Mouse (Mus musculus) stomach, embryonic 15.5 days (tissue): ENCODE measurements around the gene Zic5. TPM values are rescaled to one million over a fixed set of nuclear protein-coding genes. Genes with fewer than 3 reads are reported as not detected.
A peak's percentile ranks its signal among the peaks of the same experiment; 100 is the strongest.
"Not testable (repeated sequence)": the region's sequence is repeated elsewhere in the genome, so short reads cannot be mapped to it uniquely, and the experiment has no call there.

Experiments
- ATAC-seq: fragments of 200-750 bp; cut with Nextera tagmentation; 2 replicates; pipeline ENCODE4 v1.8.0; 2017; ENCODE audit warnings: low read depth, moderate number of reproducible peaks, moderate TSS enrichment; ENCODE audit not compliant: insufficient read depth, low FRiP score
- H3K27ac ChIP-seq: fragments of 300-500 bp; sonication (generic); 2 replicates; pipeline ENCODE4 v1.5.1; 2015; ENCODE audit warnings: mild to moderate bottlenecking, inconsistent platforms
- H3K27me3 ChIP-seq: fragments of 300-500 bp; sonication (generic); replicated peaks from 2 replicates; pipeline ENCODE4 v1.6.1; 2015; ENCODE audit warnings: inconsistent platforms
- H3K36me3 ChIP-seq: fragments of 300-500 bp; sonication (generic); 2 replicates; pipeline ENCODE4 v1.6.1; 2015; ENCODE audit warnings: inconsistent platforms
- H3K4me1 ChIP-seq: fragments of 300-500 bp; sonication (generic); 2 replicates; pipeline ENCODE4 v1.6.1; 2015; ENCODE audit warnings: inconsistent platforms
- H3K4me2 ChIP-seq: fragments of 300-500 bp; sonication (generic); 2 replicates; pipeline ENCODE4 v1.6.1; 2015; ENCODE audit warnings: mild to moderate bottlenecking, inconsistent platforms
- H3K4me3 ChIP-seq: fragments of 300-500 bp; sonication (generic); replicated peaks from 2 replicates; pipeline ENCODE4 v1.5.1; 2015; ENCODE audit warnings: inconsistent platforms
- H3K9ac ChIP-seq: fragments of 300-500 bp; sonication (generic); 2 replicates; pipeline ENCODE4 v1.6.1; 2015; ENCODE audit warnings: inconsistent platforms
- H3K9me3 ChIP-seq: fragments of 300-500 bp; sonication (generic); 2 replicates; pipeline ENCODE4 v1.6.1; 2016; ENCODE audit warnings: inconsistent platforms
- WGBS: fragments of 180-500 bp; shearing (Covaris S2); methylation state at CpG from one replicate; pipeline ENCODE4 v1.1.7; 2015; 5-methylcytosine and 5-hydroxymethylcytosine counted together
- polyA plus RNA-seq: library from polyadenylated mRNA; unstranded; fragments of >200 nt; fragmentation: Nextera tagmentation; extraction: Ambion mirVana; gene quantifications from 2 replicates; pipeline ENCODE4 v1.2.1, GENCODE M21; 2015

Zic5 gene
- polyA plus RNA-seq, 1 experiment from 2014 or later: not detected

GRCm38 (mm10) chr14:122468971-122469755 is 3.7 kb upstream of the Zic5 start:
- H3K4me3 ChIP-seq: no peak overlapping the region
- no peak overlapping the region for H3K4me2 ChIP-seq
- H3K9me3 ChIP-seq: no peaks in the 10 kb centered on the region
- H3K4me1 ChIP-seq: peaks cover 18% of the 10 kb centered on the region
- no peak overlapping the region for H3K27ac ChIP-seq
- 3% methylated on average over 28 of the region's 28 CpGs for WGBS
- ATAC-seq: no peak
- no peaks in the 10 kb centered on the region for H3K36me3 ChIP-seq
- peaks cover 96% of the 10 kb centered on the region for H3K27me3 ChIP-seq
- H3K9ac ChIP-seq: no peak overlapping the region

GRCm38 (mm10) chr14:122467926-122468841 is 2.7 kb upstream of the Zic5 start:
- no peak overlapping the region for H3K4me3 ChIP-seq
- no peak overlapping the region for H3K4me2 ChIP-seq
- no peak overlapping the region for H3K27ac ChIP-seq
- H3K9me3 ChIP-seq: no peaks in the 10 kb centered on the region
- peaks cover 23% of the 10 kb centered on the region for H3K4me1 ChIP-seq
- ATAC-seq: no peak
- 7% methylated on average over 23 of the region's 23 CpGs for WGBS
- peaks cover 96% of the 10 kb centered on the region for H3K27me3 ChIP-seq
- H3K36me3 ChIP-seq: no peaks in the 10 kb centered on the region
- no peak overlapping the region for H3K9ac ChIP-seq

- peaks cover 23% of the 10 kb centered on the region for H3K4me1 ChIP-seq
- no peak for ATAC-seq
- H3K9ac ChIP-seq: no peak overlapping the region
- H3K36me3 ChIP-seq: no peaks in the 10 kb centered on the region
- no peak overlapping the region for H3K4me3 ChIP-seq
- H3K9me3 ChIP-seq: no peaks in the 10 kb centered on the region
- 55% methylated on average over 7 of the region's 7 CpGs for WGBS
- no peak overlapping the region for H3K4me2 ChIP-seq
- H3K27ac ChIP-seq: no peak overlapping the region
- H3K27me3 ChIP-seq: peaks cover 97% of the 10 kb centered on the region
These were observed 1.4 kb upstream of the Zic5 start for GRCm38 (mm10) chr14:122466756-122467362.

- Histone ChIP-seq H3K9ac (no peak overlapping the region), H3K4me3 (no peak overlapping the region), H3K4me1 (peaks cover 23% of the 10 kb centered on the region), H3K27me3 (peaks cover 93% of the 10 kb centered on the region), H3K36me3 (no peaks in the 10 kb centered on the region), H3K9me3 (no peaks in the 10 kb centered on the region), H3K27ac (no peak overlapping the region), H3K4me2 (no peak overlapping the region)
- no peak for ATAC-seq
- WGBS: 21% methylated on average over 13 of the region's 13 CpGs
These were observed 534 bp upstream of the Zic5 start for GRCm38 (mm10) chr14:122465931-122466490.

GRCm38 (mm10) chr14:122464351-122464762 is 1.1 kb downstream of the Zic5 start:
- Histone ChIP-seq H3K9ac (no peak overlapping the region), H3K4me1 (peaks cover 23% of the 10 kb centered on the region), H3K27ac (no peak overlapping the region), H3K9me3 (no peaks in the 10 kb centered on the region), H3K27me3 (peaks cover 90% of the 10 kb centered on the region), H3K4me3 (peak overlapping the region; percentile 48), H3K4me2 (peak overlapping the region; percentile 95), H3K36me3 (no peaks in the 10 kb centered on the region)
- under 1% methylated on average over 60 of the region's 62 CpGs for WGBS
- ATAC-seq: peak; percentile 32

GRCm38 (mm10) chr14:122463734-122464341 is 1.6 kb downstream of the Zic5 start:
- H3K27me3 ChIP-seq: peaks cover 85% of the 10 kb centered on the region
- WGBS: under 1% methylated on average over 56 of the region's 58 CpGs

GRCm38 (mm10) chr14:122463080-122463691 is 2.3 kb downstream of the Zic5 start:
- Histone ChIP-seq H3K27me3 (peaks cover 81% of the 10 kb centered on the region), H3K9ac (no peak overlapping the region), H3K9me3 (no peaks in the 10 kb centered on the region), H3K27ac (no peak overlapping the region), H3K36me3 (no peaks in the 10 kb centered on the region), H3K4me2 (peak overlapping the region; percentile 95), H3K4me1 (peaks cover 23% of the 10 kb centered on the region), H3K4me3 (peak overlapping the region; percentile 48)
- no peak for ATAC-seq
- 2% methylated on average over 40 of the region's 40 CpGs for WGBS

More at GRCm38 (mm10) chr14:122463734-122464341, 1.6 kb downstream of the Zic5 start:
- H3K9me3 ChIP-seq, H3K36me3 ChIP-seq, H3K9ac ChIP-seq, H3K27ac ChIP-seq: not testable (repeated sequence)
- ATAC-seq: peak; percentile 64; the same call in 1 of the 2 replicates
- H3K4me1 ChIP-seq: peaks cover 23% of the 10 kb centered on the region
- peak overlapping the region; percentile 95 for H3K4me2 ChIP-seq
- H3K4me3 ChIP-seq: peak overlapping the region; percentile 48

GRCm38 (mm10) chr14:122462689-122463079 is 2.8 kb downstream of the Zic5 start:
- Histone ChIP-seq H3K4me3 (no peak overlapping the region), H3K4me2 (no peak overlapping the region), H3K27ac (no peak overlapping the region), H3K9me3 (no peaks in the 10 kb centered on the region), H3K4me1 (peaks cover 23% of the 10 kb centered on the region), H3K36me3 (no peaks in the 10 kb centered on the region), H3K27me3 (peaks cover 76% of the 10 kb centered on the region), H3K9ac (no peak overlapping the region)
- WGBS: 21% methylated on average over 17 of the region's 17 CpGs
- no peak for ATAC-seq

GRCm38 (mm10) chr14:122461966-122462365 is 3.5 kb downstream of the Zic5 start:
- WGBS: 27% methylated on average over 9 of the region's 9 CpGs
- Histone ChIP-seq H3K9ac (no peak overlapping the region), H3K4me1 (peaks cover 23% of the 10 kb centered on the region), H3K4me2 (no peak overlapping the region), H3K27me3 (peaks cover 69% of the 10 kb centered on the region), H3K9me3 (no peaks in the 10 kb centered on the region), H3K36me3 (no peaks in the 10 kb centered on the region), H3K27ac (no peak overlapping the region), H3K4me3 (no peak overlapping the region)
- no peak for ATAC-seq

- Histone ChIP-seq H3K4me3 (no peak overlapping the region), H3K4me1 (peaks cover 23% of the 10 kb centered on the region), H3K36me3 (no peaks in the 10 kb centered on the region), H3K4me2 (no peak overlapping the region), H3K9me3 (no peaks in the 10 kb centered on the region), H3K27ac (no peak overlapping the region), H3K9ac (no peak overlapping the region), H3K27me3 (peaks cover 65% of the 10 kb centered on the region)
- WGBS: 41% methylated on average over 3 of the region's 3 CpGs
- ATAC-seq: no peak
These were observed 4.0 kb downstream of the Zic5 start for GRCm38 (mm10) chr14:122461500-122461899.

- 50% methylated on average over 5 of the region's 5 CpGs for WGBS
These were observed 5.3 kb downstream of the Zic5 start for GRCm38 (mm10) chr14:122460226-122460625.

More at GRCm38 (mm10) chr14:122460226-122460625, 5.3 kb downstream of the Zic5 start:
- Histone ChIP-seq H3K36me3 (no peaks in the 10 kb centered on the region), H3K9ac (no peak overlapping the region), H3K27me3 (peaks cover 63% of the 10 kb centered on the region), H3K4me1 (peaks cover 19% of the 10 kb centered on the region), H3K4me2 (no peak overlapping the region), H3K27ac (no peak overlapping the region), H3K9me3 (no peaks in the 10 kb centered on the region), H3K4me3 (no peak overlapping the region)
- no peak for ATAC-seq
